Mouse (Mus musculus): ENCODE results near the gene Slc39a11. TPM values are rescaled to one million over a fixed set of nuclear protein-coding genes. Genes with fewer than 3 reads are reported as not detected.

Gene Slc39a11
- polyA plus RNA-seq, 1 experiment from 2014 or later, result 41.6 TPM

DNA sequence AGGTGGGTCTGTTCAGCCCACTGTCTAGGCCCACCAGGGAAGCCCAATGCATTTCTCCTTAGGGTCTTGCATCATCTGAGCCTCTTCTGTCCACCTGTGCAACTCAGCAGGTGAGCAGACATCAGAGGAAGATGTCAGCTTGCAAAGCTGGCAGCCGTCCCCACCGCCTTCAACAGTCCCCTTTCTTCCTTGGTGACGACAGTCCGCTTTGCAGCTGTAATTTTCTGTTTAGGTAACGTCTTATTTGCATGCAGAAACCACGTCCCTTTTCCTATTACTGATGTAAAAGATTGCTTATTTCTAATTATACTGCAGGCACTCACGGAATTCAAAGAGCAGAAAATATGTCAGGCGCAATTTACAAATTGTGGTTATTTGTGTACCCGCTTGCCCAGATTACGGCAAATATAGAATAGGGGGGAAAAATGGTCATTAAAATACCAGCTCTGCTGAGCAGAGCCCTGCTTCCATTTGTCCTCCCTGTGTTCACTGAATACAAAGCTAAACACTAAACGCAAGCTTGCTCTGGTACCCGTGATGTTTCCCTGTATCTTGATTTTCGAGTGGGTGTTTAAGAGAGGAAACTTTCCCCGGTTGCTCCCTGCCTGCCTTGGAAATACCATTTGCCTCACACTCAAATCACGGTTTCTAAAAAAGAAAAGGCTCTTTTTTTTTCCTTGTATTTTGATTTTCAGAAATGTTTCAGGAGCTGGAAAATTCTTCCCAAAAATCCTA, 230.8 kb downstream of the Slc39a11 start:
- Histone ChIP-seq H3K27me3 (replicated peaks; ENCODE audit: control insufficient read depth, insufficient read depth, low read length) (no peaks in the 10 kb centered on the region), H3K4me2 (ENCODE audit: low read length) (no peak overlapping the region), H3K4me3 (replicated peaks; ENCODE audit: low read length) (no peak overlapping the region), H3K4me1 (replicated peaks; ENCODE audit: control insufficient read depth, insufficient read depth, low read length) (peaks cover 10% of the 10 kb centered on the region), H3K9ac (replicated peaks; ENCODE audit: low read depth, low read length) (0 out of 2 replicates have a peak overlapping the region, but pooled peaks have one; percentile 19), H3K27ac (ENCODE audit: low read length) (peak overlapping the region; percentile 58), H3K9me3 (ENCODE audit: control insufficient read depth, low read length) (no peaks in the 10 kb centered on the region), H3K36me3 (ENCODE audit: control insufficient read depth, insufficient read depth) (no peaks in the 10 kb centered on the region)
- ATAC-seq, result peak; percentile 45
- WGBS, result 33% methylated on average over 15 of the region's 15 CpGs

DNA sequence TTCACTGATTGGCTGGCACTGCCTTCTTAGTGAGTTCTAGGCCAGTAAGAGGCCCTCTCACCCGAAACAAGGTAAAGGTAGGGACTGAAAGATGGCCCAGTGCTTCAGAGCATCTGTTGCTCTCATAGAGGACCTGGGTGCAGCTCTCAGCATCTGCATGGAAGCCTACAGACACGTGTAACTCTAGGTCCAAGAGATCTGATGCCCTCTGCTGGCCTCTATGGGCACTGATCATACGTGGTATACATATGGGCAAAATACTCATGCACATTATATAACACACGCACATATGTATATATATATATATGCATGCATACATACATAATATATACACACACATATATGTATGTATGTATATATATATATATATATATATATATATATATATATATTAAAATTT, 231.9 kb downstream of the Slc39a11 start:
- H3K4me1 ChIP-seq (replicated peaks; ENCODE audit: control insufficient read depth, insufficient read depth, low read length), result peaks cover 10% of the 10 kb centered on the region
- no peak overlapping the region for H3K9ac ChIP-seq (replicated peaks; ENCODE audit: low read depth, low read length)
- no peak overlapping the region for H3K4me2 ChIP-seq (ENCODE audit: low read length)
- no peak overlapping the region for H3K27ac ChIP-seq (ENCODE audit: low read length)
- no peaks in the 10 kb centered on the region for H3K9me3 ChIP-seq (ENCODE audit: control insufficient read depth, low read length)
- H3K36me3 ChIP-seq (ENCODE audit: control insufficient read depth, insufficient read depth), result no peaks in the 10 kb centered on the region
- H3K4me3 ChIP-seq (replicated peaks; ENCODE audit: low read length), result no peak overlapping the region
- WGBS, result 90% methylated on average over 4 of the region's 4 CpGs
- no peaks in the 10 kb centered on the region for H3K27me3 ChIP-seq (replicated peaks; ENCODE audit: control insufficient read depth, insufficient read depth, low read length)
- no peak for ATAC-seq

DNA sequence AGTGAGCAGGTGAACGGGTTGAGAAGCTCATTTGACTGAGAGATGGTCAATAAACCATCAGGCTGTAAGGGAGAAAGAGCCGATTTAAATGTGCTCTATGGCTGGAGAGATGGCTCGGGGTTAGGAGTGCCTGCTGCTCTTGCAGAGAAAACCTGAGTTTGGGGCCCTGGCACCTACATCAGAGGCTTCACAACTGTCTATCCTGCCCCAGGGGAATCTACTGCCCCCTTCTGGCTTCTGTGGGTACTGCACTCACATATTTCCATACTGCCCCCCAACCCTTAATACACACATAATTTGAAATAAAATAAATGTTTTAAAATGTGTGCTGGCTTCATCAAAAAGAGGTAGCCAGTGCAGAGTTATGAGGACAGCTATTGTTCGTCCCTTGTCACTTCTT, 237.3 kb downstream of the Slc39a11 start:
- H3K27ac ChIP-seq (ENCODE audit: low read length), result no peak overlapping the region
- no peaks in the 10 kb centered on the region for H3K27me3 ChIP-seq (replicated peaks; ENCODE audit: control insufficient read depth, insufficient read depth, low read length)
- no peak overlapping the region for H3K9ac ChIP-seq (replicated peaks; ENCODE audit: low read depth, low read length)
- H3K4me1 ChIP-seq (replicated peaks; ENCODE audit: control insufficient read depth, insufficient read depth, low read length), result no peaks in the 10 kb centered on the region
- no peaks in the 10 kb centered on the region for H3K36me3 ChIP-seq (ENCODE audit: control insufficient read depth, insufficient read depth)
- no peaks in the 10 kb centered on the region for H3K9me3 ChIP-seq (ENCODE audit: control insufficient read depth, low read length)
- no peak overlapping the region for H3K4me2 ChIP-seq (ENCODE audit: low read length)
- no peak for ATAC-seq
- no peak overlapping the region for H3K4me3 ChIP-seq (replicated peaks; ENCODE audit: low read length)
- 90% methylated on average over 4 of the region's 4 CpGs for WGBS

DNA sequence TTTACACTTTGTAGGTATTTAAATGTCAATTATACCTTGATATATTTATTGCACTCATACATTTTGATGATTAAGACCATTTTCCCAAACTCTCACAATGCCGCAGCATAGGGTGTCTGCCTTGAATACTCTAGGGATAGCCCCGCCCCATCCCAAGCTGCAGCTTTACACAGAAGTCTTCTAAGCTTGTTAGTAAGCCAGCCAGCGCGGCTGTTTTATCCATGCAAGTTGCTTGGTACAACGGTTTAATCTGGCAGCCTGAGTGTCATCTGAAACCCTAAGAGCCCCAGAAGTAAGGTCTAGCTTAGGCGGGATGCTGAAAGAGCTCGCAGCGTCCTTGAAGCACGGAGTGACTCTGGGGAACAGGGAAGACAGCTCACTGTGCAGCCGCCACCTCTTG, 238.1 kb downstream of the Slc39a11 start:
- WGBS, result 57% methylated on average over 10 of the region's 10 CpGs
- Histone ChIP-seq H3K4me3 (replicated peaks; ENCODE audit: low read length) (no peak overlapping the region), H3K9ac (replicated peaks; ENCODE audit: low read depth, low read length) (no peak overlapping the region), H3K4me2 (ENCODE audit: low read length) (no peak overlapping the region), H3K4me1 (replicated peaks; ENCODE audit: control insufficient read depth, insufficient read depth, low read length) (no peaks in the 10 kb centered on the region), H3K27me3 (replicated peaks; ENCODE audit: control insufficient read depth, insufficient read depth, low read length) (no peaks in the 10 kb centered on the region), H3K9me3 (ENCODE audit: control insufficient read depth, low read length) (no peaks in the 10 kb centered on the region), H3K27ac (ENCODE audit: low read length) (no peak overlapping the region), H3K36me3 (ENCODE audit: control insufficient read depth, insufficient read depth) (no peaks in the 10 kb centered on the region)
- no peak for ATAC-seq

DNA sequence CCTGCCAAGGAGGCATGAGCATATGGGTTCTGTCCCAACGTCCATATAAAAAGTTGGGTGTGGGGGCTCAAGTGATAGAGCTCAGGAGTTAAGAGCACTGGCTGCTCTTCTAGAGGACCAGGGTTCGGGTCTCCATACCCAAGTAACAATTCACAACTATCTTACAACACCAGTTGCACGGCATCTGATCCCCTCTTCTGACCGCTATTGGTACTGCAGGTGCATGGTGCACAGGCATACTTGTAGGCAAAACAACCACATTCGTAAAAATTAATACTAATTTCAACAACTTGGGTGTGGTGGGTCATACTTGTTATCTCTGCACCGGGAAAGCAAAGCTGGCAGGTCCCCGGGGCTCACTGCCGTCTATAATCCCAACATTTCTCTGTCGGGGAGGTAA, 240.8 kb downstream of the Slc39a11 start:
- Histone ChIP-seq H3K4me3 (replicated peaks; ENCODE audit: low read length) (no peak overlapping the region), H3K27me3 (replicated peaks; ENCODE audit: control insufficient read depth, insufficient read depth, low read length) (no peaks in the 10 kb centered on the region), H3K9ac (replicated peaks; ENCODE audit: low read depth, low read length) (no peak overlapping the region), H3K27ac (ENCODE audit: low read length) (no peak overlapping the region), H3K4me2 (ENCODE audit: low read length) (no peak overlapping the region), H3K9me3 (ENCODE audit: control insufficient read depth, low read length) (no peaks in the 10 kb centered on the region), H3K4me1 (replicated peaks; ENCODE audit: control insufficient read depth, insufficient read depth, low read length) (0 out of 2 replicates have a peak, but pooled peaks cover 4% of the 10 kb centered on the region), H3K36me3 (ENCODE audit: control insufficient read depth, insufficient read depth) (no peaks in the 10 kb centered on the region)
- ATAC-seq, result no peak
- 94% methylated on average over 9 of the region's 9 CpGs for WGBS

DNA sequence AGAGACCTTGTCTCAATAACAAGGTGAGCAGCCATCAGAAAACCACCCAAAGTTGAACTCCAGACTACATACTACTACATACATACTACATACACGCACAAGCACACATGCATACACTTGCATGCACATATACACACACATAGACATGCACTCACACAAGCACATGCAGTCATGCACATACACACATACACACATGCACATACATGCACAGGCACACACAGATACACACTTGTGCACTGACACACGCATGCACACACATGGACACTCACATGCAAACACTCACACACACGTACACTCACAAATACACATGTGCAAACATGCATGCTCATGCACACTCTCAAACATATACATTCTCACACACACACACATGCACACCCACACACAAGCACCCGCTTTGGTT, 242.4 kb downstream of the Slc39a11 start:
- no peak overlapping the region for H3K27ac ChIP-seq (ENCODE audit: low read length)
- no peak overlapping the region for H3K4me3 ChIP-seq (replicated peaks; ENCODE audit: low read length)
- H3K9ac ChIP-seq (replicated peaks; ENCODE audit: low read depth, low read length), result no peak overlapping the region
- ATAC-seq, result no peak
- no peaks in the 10 kb centered on the region for H3K36me3 ChIP-seq (ENCODE audit: control insufficient read depth, insufficient read depth)
- no peaks in the 10 kb centered on the region for H3K9me3 ChIP-seq (ENCODE audit: control insufficient read depth, low read length)
- H3K4me2 ChIP-seq (ENCODE audit: low read length), result no peak overlapping the region
- WGBS, result 95% methylated on average over 4 of the region's 4 CpGs
- H3K4me1 ChIP-seq (replicated peaks; ENCODE audit: control insufficient read depth, insufficient read depth, low read length), result 0 out of 2 replicates have a peak, but pooled peaks cover 4% of the 10 kb centered on the region
- H3K27me3 ChIP-seq (replicated peaks; ENCODE audit: control insufficient read depth, insufficient read depth, low read length), result no peaks in the 10 kb centered on the region

DNA sequence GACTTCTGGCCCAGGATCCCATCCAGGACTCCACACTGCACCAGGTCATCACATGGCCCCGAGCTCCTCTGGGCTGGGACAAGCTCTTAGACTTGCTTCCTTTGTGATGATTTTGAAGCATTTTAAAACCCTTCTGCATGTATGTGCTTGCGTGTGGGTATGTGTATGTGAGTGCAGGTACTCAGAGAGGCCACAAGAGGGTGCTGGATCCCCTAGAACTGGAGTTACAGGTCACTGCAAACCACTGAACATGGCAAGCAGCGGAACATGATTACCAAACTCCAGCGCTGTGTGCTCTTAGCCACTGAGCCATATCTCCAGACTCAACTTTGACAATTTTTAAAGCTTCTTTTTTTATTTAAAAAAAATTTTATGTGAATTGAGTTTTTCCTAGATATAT, 249.0 kb downstream of the Slc39a11 start:
- Histone ChIP-seq H3K4me2 (ENCODE audit: low read length) (no peak overlapping the region), H3K4me3 (replicated peaks; ENCODE audit: low read length) (no peak overlapping the region), H3K36me3 (ENCODE audit: control insufficient read depth, insufficient read depth) (no peaks in the 10 kb centered on the region), H3K27me3 (replicated peaks; ENCODE audit: control insufficient read depth, insufficient read depth, low read length) (no peaks in the 10 kb centered on the region), H3K9ac (replicated peaks; ENCODE audit: low read depth, low read length) (no peak overlapping the region), H3K27ac (ENCODE audit: low read length) (no peak overlapping the region), H3K9me3 (ENCODE audit: control insufficient read depth, low read length) (peaks cover 10% of the 10 kb centered on the region), H3K4me1 (replicated peaks; ENCODE audit: control insufficient read depth, insufficient read depth, low read length) (peaks cover 5% of the 10 kb centered on the region; the same call in 1 of the 2 replicates)
- 96% methylated on average over 4 of the region's 4 CpGs for WGBS
- ATAC-seq, result no peak

DNA sequence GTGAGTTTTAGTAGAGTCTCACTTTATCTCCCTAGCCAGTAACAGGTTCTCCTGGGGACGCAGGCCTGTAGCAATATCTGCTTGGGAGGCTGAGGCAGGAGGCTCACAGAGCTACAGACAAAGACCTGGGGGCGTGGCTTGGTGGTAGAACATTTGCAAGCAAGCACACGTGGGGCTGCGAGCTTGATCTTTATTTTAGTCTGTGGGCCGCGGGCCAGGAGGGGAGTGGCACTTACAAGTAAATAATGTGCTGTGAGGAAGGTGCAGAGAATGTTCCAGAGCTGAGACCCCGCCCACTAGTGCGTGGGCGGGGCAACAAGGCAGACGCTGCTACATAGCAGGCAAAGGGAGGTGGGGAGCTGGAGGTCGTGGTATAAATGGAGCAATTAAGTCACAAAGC, 250.3 kb downstream of the Slc39a11 start:
- H3K4me2 ChIP-seq (ENCODE audit: low read length), result no peak overlapping the region
- 80% methylated on average over 11 of the region's 11 CpGs for WGBS
- no peak for ATAC-seq

DNA sequence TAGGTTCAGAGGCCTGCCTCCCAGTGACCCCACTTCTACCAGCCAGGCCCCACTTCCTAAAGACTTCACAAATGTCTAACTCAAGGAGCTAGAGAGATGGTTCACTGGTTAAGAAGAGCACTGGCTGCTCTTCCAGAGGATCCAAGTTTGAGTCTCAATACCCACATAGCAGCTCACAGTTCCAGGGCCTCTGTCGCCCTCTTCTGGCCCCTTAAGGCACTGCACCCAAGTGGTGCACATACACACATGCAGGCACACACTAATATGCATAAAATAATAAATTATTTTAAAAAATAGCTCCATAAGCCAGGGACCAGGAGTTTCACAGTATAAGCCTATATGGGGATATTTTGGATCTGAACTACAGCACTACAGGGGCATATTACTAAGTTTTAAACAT, 252.5 kb downstream of the Slc39a11 start:
- 67% methylated on average over 1 of the region's 1 CpGs for WGBS
- no peak for ATAC-seq
- H3K27me3 ChIP-seq (replicated peaks; ENCODE audit: control insufficient read depth, insufficient read depth, low read length), result no peaks in the 10 kb centered on the region
- H3K4me1 ChIP-seq (replicated peaks; ENCODE audit: control insufficient read depth, insufficient read depth, low read length), result peaks cover 18% of the 10 kb centered on the region
- no peak overlapping the region for H3K4me2 ChIP-seq (ENCODE audit: low read length)
- no peaks in the 10 kb centered on the region for H3K36me3 ChIP-seq (ENCODE audit: control insufficient read depth, insufficient read depth)
- H3K27ac ChIP-seq (ENCODE audit: low read length), result no peak overlapping the region
- H3K9me3 ChIP-seq (ENCODE audit: control insufficient read depth, low read length), result peaks cover 10% of the 10 kb centered on the region
- no peak overlapping the region for H3K4me3 ChIP-seq (replicated peaks; ENCODE audit: low read length)
- H3K9ac ChIP-seq (replicated peaks; ENCODE audit: low read depth, low read length), result no peak overlapping the region

More for the DNA sequence above, 250.3 kb downstream of the Slc39a11 start:
- Histone ChIP-seq H3K4me1 (replicated peaks; ENCODE audit: control insufficient read depth, insufficient read depth, low read length) (peaks cover 5% of the 10 kb centered on the region; the same call in 1 of the 2 replicates), H3K4me3 (replicated peaks; ENCODE audit: low read length) (no peak overlapping the region), H3K9me3 (ENCODE audit: control insufficient read depth, low read length) (peaks cover 10% of the 10 kb centered on the region), H3K27ac (ENCODE audit: low read length) (no peak overlapping the region), H3K27me3 (replicated peaks; ENCODE audit: control insufficient read depth, insufficient read depth, low read length) (no peaks in the 10 kb centered on the region), H3K36me3 (ENCODE audit: control insufficient read depth, insufficient read depth) (no peaks in the 10 kb centered on the region), H3K9ac (replicated peaks; ENCODE audit: low read depth, low read length) (no peak overlapping the region)

Data from forebrain, embryonic 16.5 days (tissue).